Mouse (Mus musculus) kidney, postnatal 14 days (tissue): Measurements from ENCODE around the gene Ctdsp1.
A peak's percentile ranks its signal among the peaks of the same experiment; 100 is the strongest.

Source experiments
- DNase-seq: peaks from one replicate; pipeline ENCODE4 v3.0.0; 2022; ENCODE audit warnings: mixed read lengths

Gene Ctdsp1

GRCm38 (mm10) chr1:74390924-74391748 is at the start of gene Ctdsp1:
Gene Ctdsp1, plus strand, starts transcription at chr1:74391509.
- peak; percentile 99 for DNase-seq

DNA sequence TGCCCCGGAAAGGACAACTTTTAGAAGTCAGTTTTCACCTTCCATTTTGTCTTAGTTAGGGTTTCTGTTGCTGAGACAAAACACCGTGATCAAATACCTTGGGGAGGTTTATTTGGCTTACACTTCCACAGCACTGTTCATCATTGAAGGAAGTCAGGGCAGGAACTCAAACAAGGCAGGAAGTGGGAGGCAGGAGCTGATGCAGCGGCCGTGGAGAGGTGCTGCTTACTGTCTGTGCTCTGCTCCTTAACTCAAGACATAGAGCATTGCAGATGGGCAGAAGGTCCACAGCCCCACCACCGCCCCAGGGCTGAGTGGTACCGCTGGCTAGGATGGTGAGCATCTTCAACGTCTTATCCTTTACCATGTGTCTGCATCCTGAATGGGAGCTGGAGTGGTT is 49.4 kb upstream of the Ctdsp1 start:
- DNase-seq, result no peak

GRCm38 (mm10) chr1:74342308-74342707 is 49.0 kb upstream of the Ctdsp1 start:
- no peak for DNase-seq

GRCm38 (mm10) chr1:74343161-74343560 is 48.1 kb upstream of the Ctdsp1 start:
- peak; percentile 70 for DNase-seq

DNA sequence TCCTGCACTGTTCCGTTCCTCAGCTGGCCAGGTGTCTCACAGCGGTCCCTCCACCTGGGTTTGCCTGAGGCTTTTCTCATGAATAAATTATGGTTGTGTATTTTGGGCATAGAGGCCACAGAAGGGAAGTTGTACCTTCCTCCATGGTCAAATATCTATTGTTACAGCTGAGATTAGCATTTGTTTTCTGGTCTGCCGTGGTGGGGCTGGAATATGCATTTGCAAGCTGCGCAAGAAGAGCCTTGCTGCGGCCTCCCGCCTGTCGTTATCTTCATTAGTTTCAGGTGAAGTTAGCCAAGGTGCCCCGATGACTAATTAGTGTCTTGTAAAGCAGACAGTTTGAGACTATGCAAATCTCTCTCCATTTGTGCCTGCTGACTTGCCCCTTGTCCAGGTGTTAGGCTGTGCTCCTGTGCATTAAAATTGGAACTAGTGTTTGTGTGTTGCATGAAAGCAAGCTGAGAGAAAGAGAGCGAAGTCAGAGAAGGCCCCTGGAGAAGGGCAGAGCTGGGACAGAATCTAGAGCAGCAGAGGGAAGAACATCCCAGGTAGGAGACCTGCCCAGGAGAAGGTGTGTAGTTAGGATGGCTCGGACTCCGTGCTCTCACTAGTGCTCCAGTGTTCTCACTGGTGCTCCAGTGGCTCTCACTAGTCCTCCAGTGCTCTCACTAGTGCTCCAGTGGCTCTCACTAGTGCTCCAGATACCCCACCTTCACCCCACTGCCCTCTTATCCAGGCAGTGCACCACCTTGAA is 47.0 kb upstream of the Ctdsp1 start:
- no peak for DNase-seq

GRCm38 (mm10) chr1:74351185-74351769 is 40.0 kb upstream of the Ctdsp1 start:
- DNase-seq, result no peak

DNA sequence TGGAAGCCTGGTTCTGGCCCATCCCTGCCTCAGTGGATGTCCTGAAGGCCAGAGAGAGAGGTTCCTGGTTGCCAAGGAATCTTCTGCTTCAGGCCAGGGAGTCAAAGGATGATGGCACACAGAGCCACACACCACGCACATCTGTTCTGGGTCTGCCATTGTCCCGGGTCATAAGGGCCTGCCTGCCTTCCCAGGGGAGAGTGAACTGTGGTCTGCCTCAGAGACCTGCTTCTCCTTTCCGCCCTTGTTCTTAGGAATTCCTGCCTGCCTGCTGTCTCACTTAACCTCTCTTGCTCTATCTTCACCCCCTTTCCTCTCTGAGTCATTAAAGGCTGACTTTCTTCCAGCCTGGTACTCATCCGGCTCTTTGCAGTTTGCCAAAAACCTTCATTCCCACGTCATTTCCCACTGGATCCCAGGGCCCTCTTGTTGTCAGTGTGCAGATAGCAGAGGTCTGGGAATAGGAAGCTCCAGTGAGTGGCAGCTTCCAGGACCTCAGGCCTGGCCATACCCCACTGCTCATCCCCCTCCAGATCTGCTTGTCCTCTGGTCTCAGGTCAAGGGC is 38.7 kb upstream of the Ctdsp1 start:
- DNase-seq, result no peak

GRCm38 (mm10) chr1:74353453-74354229 is 37.7 kb upstream of the Ctdsp1 start:
- no peak for DNase-seq

DNA sequence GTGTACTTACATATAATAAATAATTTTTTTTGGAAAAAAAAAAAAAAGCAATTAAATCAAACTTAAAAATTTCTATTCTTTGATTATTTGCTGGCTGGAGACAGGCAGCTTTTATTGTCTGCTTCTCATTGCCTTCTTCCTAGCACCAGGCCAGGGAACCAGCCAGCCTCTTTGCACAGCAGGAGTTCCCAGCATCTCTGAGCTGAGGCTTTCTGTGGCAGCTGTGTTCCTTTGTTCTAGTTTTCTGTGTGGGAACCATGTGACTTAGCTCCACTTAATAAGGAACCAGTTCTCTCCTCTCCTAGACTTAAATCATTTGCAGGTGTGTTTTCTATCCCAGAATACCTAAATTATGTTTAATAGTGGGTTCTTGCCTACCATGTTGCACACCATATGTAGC is 33.8 kb upstream of the Ctdsp1 start:
- no peak for DNase-seq

DNA sequence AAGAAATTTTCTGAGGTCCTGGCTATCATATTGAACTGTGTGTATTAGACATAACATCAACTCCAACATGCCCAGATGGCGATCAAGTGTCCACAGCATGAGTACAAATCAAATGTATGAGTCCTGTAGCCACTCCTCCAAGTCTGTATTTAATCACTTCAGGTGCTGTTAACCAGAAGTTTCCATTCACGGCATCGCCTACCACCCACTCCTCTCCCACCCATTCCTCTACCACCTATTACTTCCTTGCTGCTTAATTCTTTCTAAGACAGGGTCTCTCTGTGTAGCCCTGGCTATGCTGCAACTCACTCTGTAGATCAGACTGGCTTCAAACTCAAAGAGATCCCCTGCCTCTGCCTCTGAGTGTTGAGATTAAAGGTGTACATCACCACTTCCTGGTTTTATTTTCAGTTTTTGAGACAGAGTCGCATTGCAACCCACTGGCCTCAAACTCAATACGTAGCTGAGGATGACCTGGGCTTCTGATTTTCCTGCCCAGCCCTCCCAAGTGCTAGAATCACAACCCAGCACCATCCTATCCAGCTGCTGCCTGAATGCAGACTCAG is 31.3 kb upstream of the Ctdsp1 start:
- DNase-seq, result no peak

DNA sequence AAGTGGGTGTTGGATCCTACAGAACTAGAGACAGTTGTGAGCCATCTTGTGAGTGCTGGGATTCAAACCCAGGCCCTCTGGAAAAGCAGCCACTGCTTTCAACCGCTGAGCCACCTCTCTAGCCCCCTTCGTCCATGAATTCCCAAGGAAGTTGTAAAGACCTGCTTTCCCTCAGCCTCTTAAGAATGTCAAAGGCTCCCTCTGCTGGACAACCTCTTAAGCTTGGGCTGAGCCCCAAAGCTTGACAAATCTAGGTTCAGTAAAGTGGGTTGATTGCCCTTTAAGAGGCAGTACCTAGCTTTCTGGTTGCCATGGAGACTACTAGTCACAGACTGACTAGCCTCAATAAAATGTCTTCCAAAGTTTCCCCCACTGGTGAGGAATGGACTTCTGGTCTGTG is 29.5 kb upstream of the Ctdsp1 start, which contains the start of gene Catip:
TSS of gene Catip (plus strand) at position 297 of the 400 bp plus-strand sequence.
- peak; percentile 85 for DNase-seq

GRCm38 (mm10) chr1:74362325-74363229 is 28.7 kb upstream of the Ctdsp1 start:
- DNase-seq, result no peak

- no peak for DNase-seq
Measured at GRCm38 (mm10) chr1:74363437-74363836, 27.9 kb upstream of the Ctdsp1 start.

DNA sequence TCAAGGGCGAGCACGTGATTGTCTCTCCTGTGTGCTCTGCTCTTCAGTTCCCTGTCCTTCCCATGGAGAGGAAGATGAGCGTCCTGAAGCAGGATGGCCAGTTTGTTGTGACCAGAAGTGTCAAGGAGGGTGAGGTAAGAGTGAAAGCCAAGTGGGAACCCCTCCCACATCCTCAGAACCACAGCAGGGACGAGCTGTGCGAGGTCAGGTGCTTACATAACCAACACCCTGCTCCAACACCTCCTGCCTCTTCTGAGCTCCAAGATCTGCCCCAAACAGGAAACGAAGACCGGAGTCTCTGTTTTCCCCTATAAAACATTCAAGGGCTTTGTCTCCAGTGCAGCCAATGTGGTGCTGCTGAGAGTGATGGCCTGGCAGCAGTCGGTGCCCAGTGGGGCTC is 27.0 kb upstream of the Ctdsp1 start:
- DNase-seq, result no peak

DNA sequence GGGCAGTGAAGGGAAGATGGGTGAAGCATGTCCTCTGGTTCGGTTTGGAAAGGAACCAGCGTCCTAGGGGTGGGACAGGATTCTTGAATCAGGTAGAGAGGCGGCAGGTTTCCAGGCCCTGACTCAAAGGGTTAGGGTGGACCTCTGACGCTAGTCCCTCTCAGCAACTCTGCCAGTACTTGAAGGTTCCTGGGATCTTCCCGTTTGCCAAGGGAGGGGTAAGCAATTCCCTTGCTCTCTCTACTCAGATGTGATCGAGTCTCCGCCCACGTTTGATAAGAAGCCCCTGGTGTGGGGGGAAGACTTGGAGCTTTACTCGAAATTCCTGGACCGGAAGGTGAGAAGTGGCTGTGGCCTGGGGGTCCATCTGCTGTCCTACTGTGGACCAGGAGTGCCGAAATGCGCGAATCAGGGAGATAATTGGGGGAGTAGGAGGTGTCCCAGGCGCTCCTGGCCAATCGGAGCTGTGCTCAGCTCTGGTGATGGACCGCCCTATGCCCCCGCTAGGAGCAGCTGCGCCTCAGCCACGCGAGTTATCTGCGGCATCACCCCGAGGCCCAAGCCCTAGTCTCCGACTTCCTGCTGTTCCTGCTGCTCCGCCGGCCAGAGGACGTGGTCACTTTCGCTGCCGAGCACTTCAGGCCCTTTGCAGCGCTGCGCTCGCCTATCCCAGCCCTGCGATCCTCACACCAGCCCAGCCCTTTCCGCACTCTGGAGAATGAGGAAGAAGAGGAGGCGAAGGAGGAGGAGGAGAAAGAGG is 23.2 kb upstream of the Ctdsp1 start:
- DNase-seq, result peak; percentile 65

GRCm38 (mm10) chr1:74370040-74370439 is 21.3 kb upstream of the Ctdsp1 start:
- DNase-seq, result no peak

- no peak for DNase-seq
Measured at GRCm38 (mm10) chr1:74373372-74373771, 17.9 kb upstream of the Ctdsp1 start.

DNA sequence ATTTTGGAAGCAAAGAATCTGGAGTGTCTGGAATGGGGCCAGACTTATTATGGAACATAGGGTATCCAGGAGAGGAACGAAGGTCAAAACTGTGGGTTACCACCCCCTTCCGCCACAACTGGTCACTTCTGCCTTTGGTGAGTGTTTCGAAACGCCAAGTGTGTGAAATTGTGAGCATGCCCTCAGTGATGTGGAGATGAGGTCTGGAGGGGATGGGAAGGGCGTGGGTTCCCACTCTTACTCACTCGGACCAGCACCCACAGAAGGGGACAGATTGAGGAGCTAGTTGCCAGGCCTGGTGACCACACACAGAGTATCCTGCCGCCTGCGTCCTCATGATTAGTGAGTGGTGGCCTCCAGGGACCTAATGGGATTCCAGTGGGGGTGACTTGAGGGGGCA is 16.3 kb upstream of the Ctdsp1 start, which contains the start of gene Slc11a1:
TSS of gene Slc11a1 (plus strand) at position 216 of the 400 bp plus-strand sequence.
- DNase-seq, result no peak

DNA sequence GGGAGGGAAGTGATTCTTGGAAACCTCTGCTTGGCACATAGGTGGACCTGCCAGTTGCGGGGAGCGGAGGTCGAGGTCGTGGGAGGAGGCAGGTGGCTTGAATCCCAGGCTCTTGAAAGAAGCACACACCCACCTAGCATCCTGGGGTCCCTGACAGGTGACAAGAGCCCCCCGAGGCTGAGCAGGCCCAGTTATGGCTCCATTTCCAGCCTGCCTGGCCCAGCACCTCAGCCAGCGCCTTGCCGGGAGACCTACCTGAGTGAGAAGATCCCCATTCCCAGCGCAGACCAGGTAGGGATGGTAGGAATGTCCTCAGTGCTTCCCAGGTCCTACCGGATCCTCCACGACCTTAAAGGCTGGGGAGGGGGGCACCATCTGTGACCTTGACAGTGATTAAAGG is 15.7 kb upstream of the Ctdsp1 start:
- no peak for DNase-seq

DNA sequence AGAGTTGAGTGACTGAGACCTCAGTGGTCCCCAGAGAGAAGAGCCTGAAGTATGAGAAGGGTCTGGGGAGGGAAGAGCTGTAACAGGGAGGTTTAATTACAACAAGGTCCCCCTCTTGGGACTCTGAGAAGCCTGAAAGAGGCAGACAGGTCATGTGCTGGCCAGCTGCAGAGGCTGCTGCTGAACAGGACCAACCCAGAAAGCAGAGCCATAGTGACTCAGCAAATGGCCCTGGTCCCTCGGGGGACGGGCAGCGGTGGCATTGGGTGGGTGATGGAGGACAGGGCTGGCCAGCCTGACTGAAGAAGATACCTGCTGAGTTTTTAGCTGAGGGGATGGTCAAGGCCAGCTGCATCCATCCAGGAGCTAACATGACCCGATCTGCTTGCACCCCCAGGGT is 14.9 kb upstream of the Ctdsp1 start:
- no peak for DNase-seq
